Mouse (Mus musculus) Patski (cell line): Measurements from ENCODE around the gene Inppl1. TPM values are rescaled to one million over a fixed set of nuclear protein-coding genes. Genes with fewer than 3 reads are reported as not detected.

Source experiments
- ATAC-seq: fragments of 100-300 bp; one replicate; pipeline ENCODE4 v1.8.0; 2021
- CTCF ChIA-PET: fragments of 350-600 bp; sonication (Branson Sonifier 250); formaldehyde crosslinking; loops from one replicate; lab custom pipeline; 2022; ENCODE audit warnings: inconsistent platforms; lab: Charles Lee
- POLR2A ChIA-PET: fragments of 350-600 bp; sonication (Branson Sonifier 250); formaldehyde crosslinking; loops from one replicate; lab custom pipeline; 2022; ENCODE audit warnings: antibody characterized with exemption, inconsistent platforms; lab: Charles Lee
- DNase-seq: peaks from one replicate; pipeline ENCODE4 v3.0.0-alpha.2; 2011; ENCODE audit warnings: low read depth, low spot score
- H3K27me3 ChIP-seq: fragments of 371-371 bp; one replicate; pipeline ENCODE4 v1.5.1; 2021
- CTCF ChIP-seq: fragments of 100-300 bp; IDR thresholded peaks from one replicate; pipeline ENCODE4 v1.5.1; 2021
- in situ Hi-C: fragments of 300-500 bp; cut with MboI; formaldehyde crosslinking; loops from 3 replicates; pipeline ENCODE4 v1.11.1; 2018; ENCODE audit warnings: low pct_unique_long_range_greater_than_20kb, mixed read lengths
- polyA plus RNA-seq: library from polyadenylated mRNA; unstranded; gene quantifications from one replicate; pipeline ENCODE4 v1.2.3, GENCODE M21; 2021

Gene Inppl1
- polyA plus RNA-seq: 148 TPM

DNA sequence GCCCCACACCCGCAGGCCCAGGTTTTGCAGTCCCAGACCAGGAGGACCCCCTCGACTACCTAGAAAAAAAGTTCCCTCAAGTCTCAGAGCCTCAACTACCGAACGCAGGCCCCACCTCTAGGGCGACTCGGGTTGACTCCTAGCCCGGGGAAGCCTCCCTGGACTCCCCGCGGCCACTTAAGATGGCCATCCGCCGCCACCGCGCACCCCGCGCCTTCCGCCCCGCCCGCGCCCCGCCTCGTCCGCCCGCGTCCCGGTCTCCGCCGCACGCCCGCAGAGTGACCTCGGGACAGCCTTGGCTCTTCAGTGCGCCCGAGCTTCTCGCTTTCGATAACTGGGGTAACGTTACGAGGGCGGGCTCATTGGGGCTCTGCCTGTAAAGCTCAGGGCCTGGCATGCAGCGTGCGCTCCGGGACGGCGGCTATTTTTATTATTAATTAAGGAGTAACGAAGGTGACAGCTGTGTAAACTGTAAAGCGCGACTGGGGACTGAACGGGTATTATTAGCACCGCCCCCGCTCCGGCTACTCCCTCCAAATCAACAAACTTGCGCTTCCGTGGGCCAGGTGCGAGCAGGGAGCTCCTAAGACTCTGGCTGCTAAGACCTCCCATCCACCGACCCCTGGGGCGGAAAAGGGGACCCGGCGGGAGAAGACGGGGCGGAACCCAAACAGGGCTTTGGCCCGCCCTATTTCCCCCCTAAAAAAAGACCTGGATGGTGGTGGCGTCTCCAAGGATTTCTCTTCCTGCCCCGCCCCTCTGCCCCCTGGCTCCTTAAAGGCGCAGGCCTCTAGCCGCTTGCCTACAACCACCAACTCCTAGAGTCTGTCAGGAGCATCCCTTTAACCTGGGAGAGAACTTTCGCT lies at the start of gene Inppl1:
TSS of gene Inppl1 (minus strand) at position 624 of the 866 bp plus-strand sequence.
- in situ Hi-C loops: no loop called here
- no peak for TF ChIP-seq CTCF
- CTCF ChIA-PET: no interaction called here
- DNase-seq (no peak), ATAC-seq (peak; percentile 78)
- POLR2A ChIA-PET: interaction anchor here (1.0 to 1.6 kb wide), 4 partner anchors 24 to 59 kb away, joined by 3 to 4 read pairs (median 4); partner anchors contain the start of gene Folr1
- H3K27me3 ChIP-seq: no peaks in the 10 kb centered on the region

- TF ChIP-seq CTCF: no peak
- H3K27me3 ChIP-seq: no peaks in the 10 kb centered on the region
- DNase-seq: no peak
- ChIA-PET CTCF (interaction anchor here (1.4 kb wide), 1 partner anchor 10 kb away, joined by 4 read pairs; no protein-coding TSS in a partner anchor), POLR2A (no interaction called here)
- in situ Hi-C loops: no loop called here
- no peak for ATAC-seq
Observed at GRCm38 (mm10) chr7:101886274-101886673, 48.2 kb upstream of the Inppl1 start.

DNA sequence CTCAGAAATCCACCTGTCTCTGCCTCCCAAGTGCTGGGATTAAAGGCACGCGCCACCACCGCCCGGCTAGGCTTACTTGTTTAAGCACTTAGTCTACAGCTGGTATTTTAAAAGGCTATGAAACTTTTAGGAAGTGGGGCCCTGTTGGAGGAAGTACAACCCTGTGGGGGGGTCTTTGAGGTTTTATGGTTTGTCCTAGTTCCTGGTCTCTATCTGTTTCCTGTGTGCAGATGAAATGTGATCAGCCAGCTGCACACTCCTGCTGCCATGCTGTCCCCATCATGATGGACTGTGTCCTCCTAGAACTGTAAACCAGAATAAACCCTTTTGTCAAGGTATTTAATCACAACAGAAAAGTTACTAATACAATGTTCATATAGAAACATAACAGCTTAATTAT lies 46.1 kb upstream of the Inppl1 start:
- ATAC-seq: no peak
- no peak for DNase-seq
- TF ChIP-seq CTCF: no peak
- ChIA-PET CTCF (interaction anchor here (0.9 kb wide), 1 partner anchor 9 kb away, joined by 3 read pairs; no protein-coding TSS in a partner anchor), POLR2A (no interaction called here)
- in situ Hi-C loops: no loop called here
- H3K27me3 ChIP-seq: no peaks in the 10 kb centered on the region

DNA sequence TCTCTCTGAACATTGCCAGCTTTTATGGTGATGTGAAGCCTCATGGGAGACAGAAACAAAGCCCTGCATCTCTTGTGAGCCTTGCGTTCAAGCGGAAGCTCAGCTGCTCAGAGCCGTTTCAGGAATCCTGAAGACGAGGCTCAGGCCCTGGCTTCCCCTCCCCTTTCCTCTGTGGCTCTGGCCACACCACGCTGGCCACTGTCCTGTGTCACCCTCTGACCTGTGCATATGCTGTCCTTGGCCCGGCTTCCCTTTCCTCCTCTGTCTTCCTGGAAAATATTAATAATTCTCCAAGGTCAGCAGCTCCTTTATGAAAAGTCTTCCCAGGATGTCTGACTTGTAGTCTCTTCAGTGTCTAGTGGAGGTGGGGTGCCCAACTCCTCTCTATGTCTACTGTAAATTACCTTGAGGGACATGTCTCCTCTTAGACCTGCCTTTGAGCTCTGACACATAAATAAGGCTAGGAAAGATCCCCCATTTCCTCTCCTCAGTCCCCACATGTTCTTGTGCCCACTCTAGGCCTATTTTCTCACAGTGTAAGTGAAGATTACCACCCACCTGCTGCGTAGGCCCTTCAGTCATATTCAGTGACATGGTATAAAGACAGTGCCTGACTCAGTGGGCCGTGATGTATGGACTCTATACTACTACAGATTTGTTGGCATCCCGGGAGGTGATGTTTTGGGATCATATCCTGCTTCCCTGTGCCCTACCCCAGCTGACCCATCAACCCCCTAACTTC lies 44.6 kb upstream of the Inppl1 start:
- CTCF ChIA-PET: interaction anchor here (1.0 to 1.9 kb wide), 3 partner anchors 10 to 16 kb away, joined by 3 to 7 read pairs (median 3); partner anchors contain the start of gene Folr1
- no peak for TF ChIP-seq CTCF
- POLR2A ChIA-PET: interaction anchor here (0.6 kb wide), 1 partner anchor 21 kb away, joined by 3 read pairs; no protein-coding TSS in a partner anchor
- no peak for ATAC-seq
- DNase-seq: no peak
- in situ Hi-C loops: no loop called here
- no peaks in the 10 kb centered on the region for H3K27me3 ChIP-seq

DNA sequence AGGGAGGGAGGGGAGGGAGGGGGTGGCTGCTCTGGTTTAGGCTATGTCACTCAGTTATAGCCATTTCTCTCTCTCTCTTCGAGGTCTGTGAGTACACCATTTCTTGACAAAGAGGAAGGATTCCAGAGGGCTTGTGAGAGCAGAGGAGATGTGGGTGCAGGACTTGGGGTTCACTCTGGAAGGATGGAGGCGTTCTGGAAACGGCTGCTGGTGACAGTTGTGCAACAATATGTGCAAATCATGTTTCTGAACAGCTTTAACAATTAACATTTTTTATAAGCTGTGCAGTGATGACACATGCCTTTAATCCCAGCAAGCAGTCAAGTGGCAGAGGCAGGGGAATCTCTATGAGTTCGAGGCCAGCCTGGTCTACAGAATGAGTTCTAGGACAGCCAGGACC lies 42.8 kb upstream of the Inppl1 start:
- no peak for ATAC-seq
- ChIA-PET CTCF (interaction anchor here (1.2 kb wide), 1 partner anchor 10 kb away, joined by 3 read pairs; no protein-coding TSS in a partner anchor), POLR2A (no interaction called here)
- no peak for DNase-seq
- TF ChIP-seq CTCF: no peak
- in situ Hi-C loops: no loop called here
- H3K27me3 ChIP-seq: no peaks in the 10 kb centered on the region

- POLR2A ChIA-PET: no interaction called here
- H3K27me3 ChIP-seq: no peaks in the 10 kb centered on the region
- CTCF ChIA-PET: interaction anchor here (1.4 kb wide), 1 partner anchor 10 kb away, joined by 4 read pairs; no protein-coding TSS in a partner anchor
- DNase-seq (no peak), ATAC-seq (no peak)
- in situ Hi-C loops: no loop called here
- TF ChIP-seq CTCF: no peak
Observed at GRCm38 (mm10) chr7:101875978-101876377, 37.9 kb upstream of the Inppl1 start.

GRCm38 (mm10) chr7:101871296-101871695 lies 33.3 kb upstream of the Inppl1 start:
- CTCF ChIA-PET: interaction anchor here (0.6 to 2.5 kb wide), 4 partner anchors 9 to 36 kb away, joined by 3 to 7 read pairs (median 4); no protein-coding TSS in a partner anchor
- TF ChIP-seq CTCF: no peak
- DNase-seq (no peak), ATAC-seq (no peak)
- H3K27me3 ChIP-seq: no peaks in the 10 kb centered on the region
- in situ Hi-C loops: no loop called here
- POLR2A ChIA-PET: interaction anchor here (1.3 kb wide), 1 partner anchor 33 kb away, joined by 4 read pairs; the partner anchor contains the start of gene Inppl1

DNA sequence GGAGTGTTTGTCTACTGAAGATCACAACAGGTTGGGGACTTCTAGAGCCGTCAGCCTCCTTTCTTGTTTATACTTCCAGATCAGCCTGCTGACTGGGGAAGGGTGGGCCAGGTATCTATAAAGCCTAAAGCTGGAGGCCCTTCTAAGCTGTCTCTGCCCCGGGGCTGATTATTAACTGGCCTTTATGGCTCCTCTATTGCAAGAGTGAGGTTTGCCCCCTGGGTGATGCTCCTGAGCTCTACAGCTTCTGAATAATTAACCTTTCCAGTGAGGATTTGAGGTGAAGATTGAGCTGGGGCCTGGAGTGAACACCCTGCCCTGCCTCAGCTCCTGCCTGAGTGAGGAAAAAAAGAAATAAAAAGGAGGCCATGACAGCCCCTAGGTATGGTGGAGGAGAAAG lies 32.6 kb upstream of the Inppl1 start, which contains the start of gene Folr1:
TSS of gene Folr1 (minus strand) at position 160 of the 400 bp plus-strand sequence.
- POLR2A ChIA-PET: interaction anchor here (1.3 kb wide), 1 partner anchor 32 kb away, joined by 4 read pairs; the partner anchor contains the start of gene Inppl1
- DNase-seq (no peak), ATAC-seq (no peak)
- in situ Hi-C loops: no loop called here
- no peaks in the 10 kb centered on the region for H3K27me3 ChIP-seq
- CTCF ChIA-PET: interaction anchor here (0.9 to 2.5 kb wide), 3 partner anchors 12 to 37 kb away, joined by 3 to 7 read pairs (median 4); no protein-coding TSS in a partner anchor
- TF ChIP-seq CTCF: no peak

DNA sequence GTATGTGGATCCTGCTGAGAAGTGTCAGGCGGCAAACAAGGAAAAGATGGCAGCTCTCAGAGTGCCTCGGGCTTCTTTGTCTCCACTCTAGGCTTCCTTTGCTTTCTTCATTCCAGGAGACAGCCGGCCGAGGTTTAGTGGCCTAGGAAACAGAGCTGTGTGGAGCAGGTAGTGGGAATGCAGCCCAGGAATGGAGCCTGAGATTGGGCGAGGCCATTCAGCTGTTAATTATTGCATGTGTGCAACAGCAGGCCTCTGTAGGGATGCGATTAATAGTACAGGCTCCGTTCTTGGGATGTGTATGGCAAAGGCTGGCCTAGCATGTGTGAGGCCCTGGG lies 31.1 kb upstream of the Inppl1 start:
- no peak for DNase-seq
- CTCF ChIA-PET: interaction anchor here (1.0 to 2.5 kb wide), 2 partner anchors 13 to 27 kb away, joined by 3 to 7 read pairs; no protein-coding TSS in a partner anchor
- no peaks in the 10 kb centered on the region for H3K27me3 ChIP-seq
- no peak for TF ChIP-seq CTCF
- ATAC-seq: no peak
- in situ Hi-C loops: no loop called here
- POLR2A ChIA-PET: interaction anchor here (0.9 to 1.0 kb wide), 3 partner anchors 16 to 31 kb away, joined by 3 to 4 read pairs (median 3); partner anchors contain the start of gene Inppl1
